Mouse (Mus musculus) frontal cortex, adult (tissue): Measurements from ENCODE around the gene Wdr27.
"Not testable (repeated sequence)": the region's sequence is repeated elsewhere in the genome, so short reads cannot be mapped to it uniquely, and the experiment has no call there.

Source experiments
- ATAC-seq: cut with Nextera tagmentation; 2 replicates; pipeline ENCODE4 v1.9.2; 2017; ENCODE audit warnings: mild to moderate bottlenecking, moderate library complexity, mixed read lengths; ENCODE audit not compliant: low TSS enrichment

Wdr27 gene

DNA sequence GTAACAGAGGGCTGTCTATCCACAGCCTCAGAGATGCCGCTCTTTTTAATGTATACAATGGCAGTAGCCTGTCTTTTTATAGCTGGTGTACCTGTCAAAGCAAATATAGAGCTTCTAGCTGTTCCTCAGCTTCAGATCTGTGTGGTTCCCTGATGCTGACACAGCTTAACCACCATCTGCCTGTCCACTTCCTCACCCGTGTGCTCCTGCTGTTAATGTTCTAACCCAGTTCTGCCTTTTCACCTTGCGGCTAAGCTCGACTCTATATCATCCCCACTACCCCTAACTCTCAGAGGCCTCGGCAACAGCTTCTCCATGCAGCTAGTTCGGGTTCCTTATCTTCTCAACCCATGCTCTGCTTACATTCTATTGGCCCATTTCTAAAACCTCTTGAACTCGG lies 12.3 kb downstream of the Wdr27 start:
- no peak for ATAC-seq

DNA sequence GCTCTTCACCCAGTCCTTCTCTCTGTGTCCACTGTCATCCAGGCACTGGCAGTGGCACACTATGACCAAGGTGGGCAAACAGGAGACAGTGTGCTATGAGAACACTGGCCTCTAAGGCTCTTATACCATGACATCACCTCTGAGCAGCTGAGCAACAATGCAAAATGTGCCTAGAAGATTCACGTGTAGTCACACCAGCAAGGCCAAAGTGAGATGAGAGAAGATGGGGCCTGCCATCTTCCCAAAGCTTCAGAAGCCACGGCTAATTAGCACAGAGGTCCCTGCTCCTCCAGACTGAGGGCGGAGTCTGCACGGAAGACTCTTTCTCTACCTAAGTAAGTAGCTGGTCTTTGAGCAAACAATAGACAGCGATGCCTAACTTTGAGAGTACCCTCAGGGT lies 14.3 kb downstream of the Wdr27 start:
- ATAC-seq = no peak

DNA sequence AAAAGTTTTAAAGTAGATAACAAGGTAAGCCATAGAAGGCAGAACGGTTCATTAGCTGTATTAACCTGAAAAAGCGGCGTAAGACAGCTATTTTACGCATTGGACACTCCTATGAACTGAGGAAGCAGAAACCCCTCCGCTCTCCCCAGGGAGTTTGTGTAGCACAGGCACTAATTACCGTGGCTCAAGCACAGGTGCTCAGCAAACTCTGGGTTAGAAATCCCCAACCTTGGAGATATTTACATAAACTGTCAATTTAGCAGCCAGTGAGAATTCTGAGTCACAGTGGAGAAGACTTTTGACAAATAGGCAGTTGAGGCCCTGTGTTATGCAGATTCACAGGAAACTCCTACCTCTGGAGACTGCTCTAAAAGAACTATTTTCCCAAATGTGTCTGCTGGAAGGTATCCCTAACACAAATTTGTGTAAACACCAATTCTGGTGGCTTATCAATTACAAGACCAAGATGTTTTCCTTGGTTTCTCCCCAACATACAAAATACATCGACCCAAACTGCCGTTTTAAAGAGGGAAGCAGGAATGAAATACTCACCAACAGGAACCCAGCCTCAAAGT lies 15.2 kb downstream of the Wdr27 start:
- ATAC-seq = no peak

DNA sequence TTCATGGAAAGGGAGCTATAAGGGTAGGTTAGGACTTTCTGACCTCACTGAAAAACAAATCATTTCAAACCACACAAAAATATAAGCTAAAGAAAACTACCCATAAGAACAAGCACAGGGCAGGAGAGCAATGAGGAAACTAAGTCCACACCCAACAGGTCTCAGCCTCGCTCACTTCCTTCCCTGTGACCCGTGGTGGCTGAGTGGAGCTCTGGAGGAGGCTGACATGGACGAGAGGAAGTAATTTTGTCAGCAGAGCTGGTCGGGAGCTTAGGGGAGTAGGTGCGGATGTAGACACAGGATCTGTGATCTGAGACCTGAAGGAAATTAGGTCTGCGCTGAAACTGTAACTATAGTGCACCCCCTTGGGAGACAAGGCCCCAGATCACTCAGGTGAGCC lies 21.4 kb downstream of the Wdr27 start:
- no peak for ATAC-seq

DNA sequence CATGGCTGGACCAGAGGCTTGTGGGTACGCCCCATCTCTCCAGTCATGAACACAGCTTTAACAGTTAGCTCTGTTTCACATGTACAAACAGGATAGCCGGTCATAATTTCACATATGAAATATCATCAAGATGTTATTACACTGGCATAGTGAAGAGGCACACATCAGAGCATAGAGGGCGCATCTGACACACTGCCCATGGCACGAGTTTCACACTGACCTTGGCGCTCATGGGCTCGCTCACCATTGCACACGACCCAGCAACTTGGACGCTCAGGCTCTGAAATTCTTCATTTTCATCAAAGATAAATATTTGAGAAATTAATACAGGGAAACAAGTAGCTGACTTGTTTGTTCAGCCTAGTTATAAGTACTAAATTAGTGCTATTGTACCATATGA lies 25.1 kb downstream of the Wdr27 start:
- ATAC-seq = no peak

DNA sequence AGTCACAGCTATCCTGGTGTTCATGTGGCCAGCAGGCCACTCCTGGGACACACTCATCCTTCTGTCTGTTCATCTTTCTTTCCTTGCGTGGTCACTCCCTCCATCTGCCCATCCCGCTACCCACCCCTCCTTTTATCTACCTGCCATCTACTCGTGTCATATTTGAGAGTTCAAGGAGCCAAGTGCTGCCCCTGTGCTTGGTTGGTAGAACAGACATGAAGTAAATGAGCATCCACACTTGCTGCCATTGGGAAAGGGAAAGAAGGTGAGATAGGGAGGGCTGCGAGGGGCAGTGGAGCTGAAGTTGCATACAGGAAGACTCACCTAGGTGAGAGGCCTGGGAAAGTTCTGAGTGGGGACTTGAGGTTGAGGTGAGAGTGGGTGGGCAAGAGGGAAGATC lies 28.6 kb downstream of the Wdr27 start:
- ATAC-seq = no peak

DNA sequence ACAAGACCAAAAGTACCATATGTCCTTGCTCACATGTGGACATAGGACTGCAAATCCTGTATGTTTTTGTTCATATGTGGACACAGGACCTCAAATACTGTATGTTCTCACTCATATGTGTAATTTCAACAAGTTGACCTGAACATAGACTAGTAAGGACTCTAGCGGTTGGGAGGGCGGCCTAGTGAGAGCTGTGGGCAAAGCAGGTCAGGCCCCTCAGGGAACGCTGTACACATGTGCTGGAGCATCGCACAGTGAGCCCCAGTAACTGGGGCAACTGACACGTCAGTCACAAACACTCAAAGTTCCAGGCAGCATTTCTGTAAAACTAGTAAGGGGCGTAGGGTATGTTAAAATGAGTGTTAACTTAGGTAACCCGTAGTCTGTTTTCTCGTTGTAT lies 30.0 kb downstream of the Wdr27 start:
- ATAC-seq = no peak

DNA sequence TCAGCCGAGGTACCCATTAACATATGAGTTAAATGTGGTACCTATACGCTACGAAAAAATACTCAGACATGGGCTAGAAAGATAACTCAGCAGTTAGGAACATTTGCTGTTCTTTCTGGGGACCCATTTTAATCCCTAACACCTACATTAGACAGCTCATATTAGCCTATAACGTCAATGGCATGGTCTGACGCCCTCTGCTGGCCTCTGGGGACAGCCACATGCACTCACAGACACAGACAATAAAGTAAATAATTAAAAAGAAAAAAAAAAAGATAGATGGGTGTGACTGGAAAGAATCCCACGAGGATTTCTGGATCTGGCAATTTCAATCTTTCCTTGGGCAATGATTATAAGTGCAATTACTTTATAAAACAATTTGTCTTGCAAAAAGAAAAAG lies 30.5 kb downstream of the Wdr27 start:
- ATAC-seq = no peak

DNA sequence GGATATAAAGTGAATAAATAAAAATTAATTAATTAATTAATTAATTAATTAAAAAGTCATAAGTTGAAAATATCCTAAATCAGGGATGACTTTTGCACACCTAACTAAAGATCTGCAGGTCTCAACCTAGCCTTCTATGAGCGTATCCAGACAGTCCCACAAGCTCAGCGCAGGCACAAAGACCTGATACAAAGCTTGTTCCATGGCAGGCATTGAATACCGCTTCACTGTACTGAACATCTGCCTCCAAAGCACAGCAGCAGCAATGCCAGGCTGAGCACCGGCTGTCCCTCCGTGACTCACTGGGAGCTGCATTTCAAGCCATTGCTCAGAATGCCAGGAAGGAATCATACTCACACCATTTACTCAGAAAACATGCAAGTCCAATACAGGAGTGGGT lies 32.2 kb downstream of the Wdr27 start:
- no peak for ATAC-seq

DNA sequence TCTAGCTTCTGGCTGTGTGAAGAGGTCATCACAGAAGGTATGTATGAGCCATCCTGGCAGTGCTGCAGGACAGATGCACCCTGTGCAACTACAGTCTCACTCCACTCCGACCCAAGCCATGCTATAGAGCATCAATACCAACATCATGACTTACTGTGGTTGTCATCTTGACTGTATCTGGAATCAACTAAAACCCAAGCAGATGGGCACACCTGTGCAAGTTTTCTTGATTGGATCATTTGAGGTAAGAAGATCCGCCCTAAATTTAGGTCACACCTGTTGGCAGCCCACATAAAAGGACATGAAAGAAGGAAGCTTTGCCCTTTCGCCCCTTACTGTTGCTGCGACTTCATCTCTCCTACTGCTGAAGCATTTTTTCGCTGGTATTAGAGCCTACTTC lies 33.6 kb downstream of the Wdr27 start:
- ATAC-seq = no peak

DNA sequence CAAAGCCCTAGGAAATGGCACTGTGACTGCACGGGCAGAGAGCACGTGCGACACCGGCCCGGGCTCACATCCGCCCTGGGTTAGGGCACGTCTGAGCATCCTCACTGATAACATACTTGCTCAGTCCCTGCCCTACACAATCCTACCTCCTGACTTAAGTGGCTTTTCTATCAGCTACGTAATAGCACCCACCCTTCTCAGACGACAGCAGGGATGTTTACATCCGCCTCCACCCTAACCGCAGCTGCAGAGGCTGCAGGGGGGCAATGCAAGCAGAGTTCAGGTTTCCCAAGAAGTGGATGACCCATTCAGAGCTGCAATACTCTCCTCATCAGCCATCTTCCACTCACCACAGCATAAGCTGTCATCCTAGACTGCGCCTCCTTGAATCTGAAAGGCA lies 35.8 kb downstream of the Wdr27 start:
- no peak for ATAC-seq

DNA sequence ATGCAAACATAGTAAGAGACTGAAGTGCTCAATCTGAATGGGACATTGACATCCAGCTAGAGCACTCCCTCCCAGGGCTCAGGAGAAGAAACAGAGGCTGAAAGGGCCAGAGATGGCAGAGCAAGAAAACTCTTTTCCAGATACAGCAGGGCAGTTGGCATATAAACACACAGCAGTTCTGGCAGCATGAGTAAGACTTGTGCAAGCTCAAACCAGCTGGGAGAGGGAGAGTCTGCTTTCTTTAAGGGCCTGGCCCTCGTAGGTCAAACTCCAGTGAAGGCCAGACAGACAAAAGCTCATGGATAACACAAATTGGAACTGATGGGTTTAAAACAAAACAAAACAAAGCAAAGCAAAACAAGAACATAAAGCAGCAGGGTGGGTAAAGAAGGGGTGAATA lies 36.3 kb downstream of the Wdr27 start:
- ATAC-seq = no peak

DNA sequence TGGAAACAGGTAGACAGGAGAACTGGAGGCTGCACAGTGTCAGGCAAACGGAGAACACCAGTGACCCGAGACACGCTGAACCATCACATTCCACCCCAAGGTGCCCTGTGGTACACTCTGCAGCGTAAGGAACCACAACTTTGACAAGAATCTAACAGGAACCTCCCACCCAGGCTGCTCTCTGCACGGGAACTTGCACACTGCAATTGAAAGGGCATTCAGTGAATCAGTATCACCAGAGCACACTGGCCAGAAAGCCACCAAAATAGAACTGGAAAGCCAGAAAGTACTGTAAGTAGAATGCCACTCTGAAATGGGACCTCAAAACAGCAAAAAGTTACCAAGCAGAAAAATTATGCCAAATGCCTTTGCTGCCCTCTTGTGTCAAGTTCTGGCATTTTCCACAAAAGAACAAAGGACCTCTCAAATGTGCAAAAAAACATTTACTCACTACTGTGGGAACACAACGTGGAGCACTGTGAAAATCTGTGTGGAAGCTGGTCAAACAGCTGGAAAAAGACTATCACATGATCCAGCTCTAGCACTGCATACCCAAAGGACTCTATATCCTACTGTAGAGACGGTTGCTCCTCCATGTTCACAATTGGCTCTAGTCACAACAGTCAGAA lies 38.2 kb downstream of the Wdr27 start:
- ATAC-seq = peak; percentile 47

DNA sequence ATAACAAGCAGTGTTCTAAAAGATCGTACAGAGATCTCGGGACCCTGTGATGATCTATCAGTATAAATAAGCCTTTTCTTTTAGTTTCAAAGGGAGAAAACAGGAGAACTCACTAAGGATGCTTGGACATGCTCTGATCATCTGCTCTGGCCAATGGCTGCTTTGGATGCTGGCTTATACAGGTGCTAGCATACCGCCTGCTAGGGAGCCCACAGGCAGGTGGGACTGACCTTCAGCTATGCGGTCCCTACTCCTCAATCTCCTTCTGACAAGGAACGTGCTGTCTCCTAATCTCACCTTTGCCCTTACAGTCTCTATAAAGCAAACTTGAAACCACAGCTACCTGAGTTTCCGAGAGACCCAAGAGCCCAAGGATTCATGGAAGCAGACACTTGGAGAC lies 38.8 kb downstream of the Wdr27 start:
- ATAC-seq = no peak

DNA sequence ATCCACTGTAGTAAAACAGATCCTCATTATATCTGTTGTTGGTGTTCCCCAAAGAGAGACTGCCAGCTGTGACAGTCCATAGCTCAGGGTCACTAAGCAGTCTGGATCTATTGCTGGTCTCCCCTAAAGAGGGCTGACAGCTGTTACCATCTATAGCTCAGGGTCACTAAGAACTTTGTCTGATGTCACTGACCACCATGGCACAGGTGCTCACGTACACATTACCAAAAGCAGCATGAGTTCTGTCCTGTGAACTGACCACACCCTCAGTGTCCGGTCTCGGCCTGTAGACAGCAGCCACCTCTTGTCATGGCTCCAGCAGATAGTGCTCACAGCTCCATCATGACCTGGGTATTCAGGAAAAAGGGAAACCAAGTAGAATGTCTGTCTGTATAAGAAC lies 39.7 kb downstream of the Wdr27 start:
- no peak for ATAC-seq

DNA sequence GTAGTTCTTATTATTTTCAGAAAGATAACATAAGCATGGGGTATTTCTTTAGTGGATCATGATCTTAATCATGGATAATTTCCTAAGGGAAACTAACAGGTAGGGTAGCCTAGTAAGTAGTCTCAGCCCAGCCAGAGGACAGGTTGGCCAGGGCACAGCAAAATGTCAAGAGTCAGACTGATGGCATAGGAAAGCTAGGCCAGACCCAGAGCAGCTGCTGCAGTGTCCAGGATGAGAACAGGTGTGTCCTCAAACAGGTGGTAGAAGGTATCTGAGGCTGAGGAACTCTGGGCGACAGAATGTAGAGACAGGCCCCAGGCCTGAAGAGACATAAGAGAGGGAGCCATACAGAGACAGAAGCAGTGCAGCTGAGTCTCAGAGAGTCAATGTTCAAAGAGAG lies 44.0 kb downstream of the Wdr27 start:
- no peak for ATAC-seq

DNA sequence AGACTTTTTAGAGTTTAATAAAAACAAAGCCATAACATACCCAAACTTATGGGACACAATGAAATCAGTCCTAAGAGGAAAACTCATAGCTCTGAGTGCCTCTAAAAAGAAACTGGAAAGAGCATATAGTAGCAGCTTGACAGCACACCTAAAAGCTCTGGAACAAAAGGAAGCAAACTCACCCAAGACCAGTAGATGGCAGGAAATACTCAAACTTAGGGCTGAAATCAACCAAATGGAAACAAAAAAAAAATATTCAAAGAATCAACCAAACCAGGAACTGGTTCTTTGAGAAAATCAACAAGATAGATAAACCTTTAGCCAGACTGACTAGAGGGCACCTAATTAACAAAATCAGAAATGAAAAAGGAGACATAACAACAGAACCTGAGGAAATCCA lies 47.9 kb downstream of the Wdr27 start:
- not testable (repeated sequence) for ATAC-seq

DNA sequence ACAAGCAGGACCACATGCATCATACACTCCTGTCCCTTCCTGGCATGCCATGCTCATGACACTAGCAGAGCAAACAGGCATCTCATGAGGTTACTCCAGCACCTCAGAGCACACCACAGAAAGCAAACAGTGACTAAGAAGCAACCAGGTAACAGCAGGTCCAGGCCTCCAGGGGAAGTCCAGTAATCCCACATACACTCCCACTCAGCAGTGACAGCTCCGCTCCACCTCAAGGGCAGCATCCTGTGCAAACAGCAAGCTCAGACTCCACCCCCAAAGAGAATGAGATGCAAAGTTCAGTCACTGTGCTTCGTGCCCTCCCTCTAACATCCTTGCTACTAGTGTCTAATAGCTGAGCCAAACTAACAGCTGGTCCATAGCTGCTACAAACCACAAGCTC lies 56.0 kb downstream of the Wdr27 start:
- ATAC-seq = no peak

DNA sequence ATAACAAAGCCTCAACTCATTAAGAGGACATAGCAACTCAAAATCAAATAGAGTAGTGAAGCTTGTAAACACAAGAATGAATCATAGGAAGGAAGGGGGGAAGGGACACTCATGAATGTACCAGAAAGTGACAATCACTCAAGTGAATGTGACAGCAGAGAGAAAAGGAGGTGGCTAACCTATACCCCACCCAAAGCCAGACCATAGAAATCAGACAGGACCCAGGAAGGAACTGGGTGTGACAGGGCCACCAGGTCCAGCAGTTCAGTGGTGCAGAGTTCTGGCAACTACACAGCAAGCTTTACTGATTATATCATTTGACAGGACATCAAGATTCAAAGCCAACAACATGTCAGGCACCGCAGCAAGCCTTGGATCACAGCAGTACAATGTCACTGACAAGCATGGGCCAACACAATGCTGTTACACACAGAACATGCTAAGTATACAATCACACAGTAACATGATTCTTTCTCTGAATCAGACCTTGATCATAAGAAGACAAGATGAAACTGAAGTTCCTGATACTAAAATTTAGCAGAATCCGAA lies 68.2 kb downstream of the Wdr27 start:
- no peak for ATAC-seq

DNA sequence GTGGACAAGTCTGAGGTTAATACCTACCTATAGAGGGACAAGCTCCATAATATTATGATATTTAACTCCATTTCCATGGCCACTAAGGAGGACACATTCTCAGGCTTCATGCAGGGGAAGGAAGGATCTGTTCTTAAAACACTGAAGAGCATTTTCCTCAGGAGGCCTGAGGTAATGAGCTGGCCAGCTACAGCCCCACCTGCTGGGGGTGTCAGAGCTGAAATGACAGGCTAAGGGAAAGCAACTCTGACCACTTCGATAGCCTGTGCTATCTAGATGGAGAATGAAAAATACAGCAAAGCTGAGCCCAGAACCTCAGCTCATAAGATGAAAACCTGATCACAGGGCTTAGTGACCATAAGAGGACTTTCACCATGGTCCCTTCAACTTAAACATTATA lies 82.7 kb downstream of the Wdr27 start:
- ATAC-seq = no peak

DNA sequence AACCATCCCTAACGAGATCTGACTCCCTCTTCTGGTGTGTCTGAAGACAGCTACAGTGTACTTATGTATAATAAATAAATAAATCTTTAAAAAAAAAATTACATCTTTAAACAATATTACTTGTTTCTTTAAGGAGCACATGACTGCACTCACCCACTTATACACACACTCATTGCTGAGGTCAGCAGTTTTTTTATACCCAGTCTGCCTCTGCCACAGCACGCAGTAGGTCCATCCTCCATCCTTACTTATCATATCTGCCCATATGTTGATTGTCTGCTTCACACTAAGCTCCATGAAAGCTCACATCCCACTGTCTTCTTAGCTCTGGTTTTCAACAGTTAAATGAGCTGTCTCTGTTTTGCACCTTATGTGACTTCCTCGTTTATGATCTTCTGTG lies 95.2 kb downstream of the Wdr27 start:
- ATAC-seq = no peak

DNA sequence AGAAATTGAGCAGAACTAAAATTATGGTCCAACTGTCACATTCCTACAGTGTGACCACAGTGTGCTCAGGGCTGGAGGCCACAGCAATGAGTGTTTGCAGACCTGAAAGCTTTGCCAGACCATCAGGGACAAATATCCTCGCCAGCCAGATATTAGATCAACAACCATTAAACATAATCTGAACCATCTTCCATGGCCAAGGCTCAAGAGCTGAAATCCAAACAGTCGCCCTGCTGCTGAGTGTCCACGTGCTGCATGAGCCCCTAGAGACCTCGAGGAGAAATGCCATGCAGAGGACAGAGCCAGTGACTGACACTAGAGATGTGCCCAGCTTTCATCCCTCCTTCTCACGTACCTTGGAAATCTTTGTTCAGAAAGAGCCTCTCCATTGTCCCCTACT lies 96.1 kb downstream of the Wdr27 start:
- ATAC-seq = no peak

DNA sequence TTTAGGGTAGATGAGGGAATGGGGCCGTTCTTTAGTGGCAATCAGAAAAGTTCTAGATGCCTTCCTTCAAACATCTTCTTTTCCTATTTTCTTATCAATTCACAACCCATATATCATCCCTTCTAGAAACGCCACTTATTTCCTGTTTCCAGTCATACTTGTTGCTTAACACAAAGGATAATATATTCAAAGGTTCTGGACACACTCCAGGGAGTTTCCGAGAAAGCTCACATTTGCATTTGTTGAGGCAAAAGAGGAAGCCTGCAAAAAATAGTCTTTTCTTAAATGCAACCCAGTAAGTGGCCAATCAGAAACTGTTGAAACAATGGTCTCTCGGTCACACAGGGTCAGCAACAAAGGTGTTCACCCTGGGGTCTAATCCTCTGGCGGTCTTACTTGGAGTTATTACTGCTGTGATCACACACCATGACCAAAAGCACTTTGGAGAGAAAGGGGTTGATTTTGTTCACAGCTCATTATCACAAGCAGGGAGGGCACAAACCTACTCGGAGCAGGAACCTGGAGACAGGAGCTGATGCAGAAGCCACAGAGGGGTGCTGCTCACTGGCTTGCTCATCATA lies 116.2 kb downstream of the Wdr27 start:
- peak; percentile 80; the same call in 1 of the 2 replicates for ATAC-seq

DNA sequence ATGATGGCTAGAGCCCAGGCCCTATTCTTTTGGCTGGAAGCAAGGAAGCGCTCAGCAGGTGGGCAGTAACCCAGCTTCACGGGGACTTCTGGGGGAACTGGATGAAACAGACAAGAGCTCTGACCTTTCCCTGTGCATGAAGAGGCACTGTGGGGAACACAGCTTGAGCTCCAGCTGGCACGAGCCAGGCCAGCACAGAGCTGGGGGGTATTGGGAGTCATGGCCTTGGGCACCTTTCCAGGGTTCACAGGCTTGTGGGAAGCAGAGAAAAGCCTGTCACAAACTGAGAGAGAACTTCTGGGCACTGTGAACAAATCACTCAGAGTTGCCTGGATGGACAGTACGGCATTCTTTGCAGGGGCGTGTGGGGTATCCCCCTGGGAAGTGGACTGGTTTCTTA lies 118.0 kb downstream of the Wdr27 start:
- ATAC-seq = no peak
